Mouse (Mus musculus): ENCODE measurements around the gene Dgkd. TPM values are rescaled to one million over a fixed set of nuclear protein-coding genes. Genes with fewer than 3 reads are reported as not detected.

The Dgkd gene
- polyA plus RNA-seq, 2 experiments, result 8.0 to 8.1 TPM

GRCm38 (mm10) chr1:87890960-87891359, 37.9 kb downstream of the Dgkd start:
- Histone ChIP-seq H3K4me3 (ENCODE audit: insufficient read depth in 1 of 2, low read depth in 2 of 2, low read length in 2 of 2) (no peak overlapping the region), H3K9ac (replicated peaks) (no peak overlapping the region), H3K27me3 (ENCODE audit: control insufficient read depth, insufficient read depth, low read length) (no peaks in the 10 kb centered on the region), H3K36me3 (replicated peaks; ENCODE audit: control insufficient read depth, insufficient read depth, low read depth) (no peaks in the 10 kb centered on the region), H3K9me3 (ENCODE audit: control insufficient read depth, low read length) (no peaks in the 10 kb centered on the region), H3K4me1 (replicated peaks; ENCODE audit: control insufficient read depth in 2 of 2, insufficient read depth in 2 of 2, low read length in 1 of 2) (peaks cover 0 to 5% of the 10 kb centered on the region in 2 experiments; a peak in 1 of 4 replicates), H3K27ac (no peak overlapping the region), H3K4me2 (ENCODE audit: low read depth) (no peak overlapping the region)
- 27% methylated on average over 1 of the region's 1 CpGs for WGBS (ENCODE audit: insufficient replicate concordance)
- no peak for ATAC-seq (ENCODE audit: insufficient read depth)
- no peak for TF ChIP-seq EP300 (IDR thresholded peaks at IDR 0.05; ENCODE audit: low read depth)
- DNase-seq (ENCODE audit: low read depth in 3 of 3, low spot score in 3 of 3), result no peak

- TF ChIP-seq EP300 (IDR thresholded peaks at IDR 0.05; ENCODE audit: low read depth) (no peak), CTCF (IDR thresholded peaks at IDR 0.05; ENCODE audit: low read depth) (no peak)
- no peak overlapping the region for H3K4me3 ChIP-seq (ENCODE audit: insufficient read depth in 1 of 2, low read depth in 2 of 2, low read length in 2 of 2)
- H3K27me3 ChIP-seq (ENCODE audit: control insufficient read depth, insufficient read depth, low read length), result no peaks in the 10 kb centered on the region
- 64% methylated on average over 4 of the region's 4 CpGs for WGBS (ENCODE audit: insufficient replicate concordance)
- ATAC-seq (ENCODE audit: insufficient read depth) (no peak), DNase-seq (ENCODE audit: low read depth in 3 of 3, low spot score in 3 of 3) (no peak)
- peaks cover 0 to 5% of the 10 kb centered on the region in 2 experiments; a peak in 1 of 4 replicates for H3K4me1 ChIP-seq (replicated peaks; ENCODE audit: control insufficient read depth in 2 of 2, insufficient read depth in 2 of 2, low read length in 1 of 2)
- no peak overlapping the region for H3K27ac ChIP-seq
- H3K4me2 ChIP-seq (ENCODE audit: low read depth), result no peak overlapping the region
- H3K36me3 ChIP-seq (replicated peaks; ENCODE audit: control insufficient read depth, insufficient read depth, low read depth), result no peaks in the 10 kb centered on the region
- no peaks in the 10 kb centered on the region for H3K9me3 ChIP-seq (ENCODE audit: control insufficient read depth, low read length)
- no peak overlapping the region for H3K9ac ChIP-seq (replicated peaks)
These were observed 38.5 kb downstream of the Dgkd start for GRCm38 (mm10) chr1:87891634-87892033.

GRCm38 (mm10) chr1:87892499-87892898, 39.4 kb downstream of the Dgkd start:
- Histone ChIP-seq H3K4me2 (ENCODE audit: low read depth) (no peak overlapping the region), H3K36me3 (replicated peaks; ENCODE audit: control insufficient read depth, insufficient read depth, low read depth) (no peaks in the 10 kb centered on the region), H3K27ac (no peak overlapping the region), H3K4me3 (ENCODE audit: insufficient read depth in 1 of 2, low read depth in 2 of 2, low read length in 2 of 2) (no peak overlapping the region), H3K27me3 (ENCODE audit: control insufficient read depth, insufficient read depth, low read length) (no peaks in the 10 kb centered on the region), H3K4me1 (replicated peaks; ENCODE audit: control insufficient read depth in 2 of 2, insufficient read depth in 2 of 2, low read length in 1 of 2) (peaks cover 0 to 5% of the 10 kb centered on the region in 2 experiments; a peak in 1 of 4 replicates), H3K9ac (replicated peaks) (no peak overlapping the region), H3K9me3 (ENCODE audit: control insufficient read depth, low read length) (no peaks in the 10 kb centered on the region)
- TF ChIP-seq EP300 (IDR thresholded peaks at IDR 0.05; ENCODE audit: low read depth) (no peak), CTCF (IDR thresholded peaks at IDR 0.05; ENCODE audit: low read depth) (no peak)
- WGBS (ENCODE audit: insufficient replicate concordance), result 72% methylated on average over 2 of the region's 2 CpGs
- DNase-seq (ENCODE audit: low read depth in 3 of 3, low spot score in 3 of 3) (no peak), ATAC-seq (ENCODE audit: insufficient read depth) (no peak)

DNA sequence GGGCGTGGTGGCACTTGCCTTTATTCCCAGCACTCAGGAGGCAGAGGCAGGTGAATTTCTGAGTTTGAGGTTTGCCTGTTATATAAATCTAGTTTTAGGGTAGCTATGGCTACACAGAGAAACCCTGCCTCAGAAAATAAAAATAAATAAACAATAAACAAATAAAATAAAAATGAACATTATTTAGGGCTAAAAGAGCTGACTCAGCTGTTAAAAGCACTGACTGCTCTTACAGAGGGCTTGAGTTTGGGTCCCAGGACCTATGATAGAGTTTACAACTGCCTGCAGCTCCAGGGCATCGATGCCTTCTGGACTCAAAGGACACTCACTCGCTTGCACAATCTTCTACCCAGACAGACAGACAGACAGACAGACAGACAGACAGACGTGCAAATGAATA, 40.3 kb downstream of the Dgkd start:
- WGBS (ENCODE audit: insufficient replicate concordance), result 61% methylated on average over 4 of the region's 4 CpGs

GRCm38 (mm10) chr1:87896921-87897320, 43.8 kb downstream of the Dgkd start:
- no peak for ATAC-seq (ENCODE audit: insufficient read depth)
- H3K27ac ChIP-seq, result no peak overlapping the region
- H3K27me3 ChIP-seq (ENCODE audit: control insufficient read depth, insufficient read depth, low read length), result no peaks in the 10 kb centered on the region
- H3K4me3 ChIP-seq (ENCODE audit: insufficient read depth in 1 of 2, low read depth in 2 of 2, low read length in 2 of 2), result no peak overlapping the region
- peaks cover 0 to 16% of the 10 kb centered on the region in 2 experiments; a peak in 3 of 4 replicates for H3K4me1 ChIP-seq (replicated peaks; ENCODE audit: control insufficient read depth in 2 of 2, insufficient read depth in 2 of 2, low read length in 1 of 2)
- TF ChIP-seq EP300 (IDR thresholded peaks at IDR 0.05; ENCODE audit: low read depth) (no peak), CTCF (IDR thresholded peaks at IDR 0.05; ENCODE audit: low read depth) (no peak)
- no peaks in the 10 kb centered on the region for H3K9me3 ChIP-seq (ENCODE audit: control insufficient read depth, low read length)
- H3K9ac ChIP-seq (replicated peaks), result no peak overlapping the region
- no peaks in the 10 kb centered on the region for H3K36me3 ChIP-seq (replicated peaks; ENCODE audit: control insufficient read depth, insufficient read depth, low read depth)
- no peak for DNase-seq (ENCODE audit: low read depth in 3 of 3, low spot score in 3 of 3)
- no peak overlapping the region for H3K4me2 ChIP-seq (ENCODE audit: low read depth)
- WGBS (ENCODE audit: insufficient replicate concordance), result 73% methylated on average over 2 of the region's 2 CpGs

More for the DNA sequence above, 40.3 kb downstream of the Dgkd start:
- Histone ChIP-seq H3K4me3 (ENCODE audit: insufficient read depth in 1 of 2, low read depth in 2 of 2, low read length in 2 of 2) (no peak overlapping the region), H3K9me3 (ENCODE audit: control insufficient read depth, low read length) (no peaks in the 10 kb centered on the region), H3K27ac (no peak overlapping the region), H3K4me1 (replicated peaks; ENCODE audit: control insufficient read depth in 2 of 2, insufficient read depth in 2 of 2, low read length in 1 of 2) (peaks cover 0 to 8% of the 10 kb centered on the region in 2 experiments; a peak in 1 of 4 replicates), H3K4me2 (ENCODE audit: low read depth) (no peak overlapping the region), H3K27me3 (ENCODE audit: control insufficient read depth, insufficient read depth, low read length) (no peaks in the 10 kb centered on the region), H3K9ac (replicated peaks) (no peak overlapping the region), H3K36me3 (replicated peaks; ENCODE audit: control insufficient read depth, insufficient read depth, low read depth) (no peaks in the 10 kb centered on the region)
- DNase-seq (ENCODE audit: low read depth in 3 of 3, low spot score in 3 of 3), result no peak
- no peak for TF ChIP-seq CTCF (IDR thresholded peaks at IDR 0.05; ENCODE audit: low read depth)
- no peak for TF ChIP-seq EP300 (IDR thresholded peaks at IDR 0.05; ENCODE audit: low read depth)
- no peak for ATAC-seq (ENCODE audit: insufficient read depth)

Measured in liver, embryonic 14.5 days (tissue).